Mouse (Mus musculus): ENCODE data around the gene Syt8. TPM values are rescaled to one million over a fixed set of nuclear protein-coding genes. Genes with fewer than 3 reads are reported as not detected.

The Syt8 gene
- polyA plus RNA-seq, 1 experiment from 2014 or later: not detected

Other genes starting within 250 kb of the Syt8 start
- not detected in 2 replicates for gene Gm10153, start 244.5 kb upstream of the Syt8 start, polyA plus RNA-seq (2014; fragmentation: Nextera tagmentation; extraction: Ambion mirVana)
- not detected in 2 replicates for gene Krtap5-3, start 233.5 kb upstream of the Syt8 start, polyA plus RNA-seq (2014; fragmentation: Nextera tagmentation; extraction: Ambion mirVana)
- gene Gm7579, start 223.0 kb upstream of the Syt8 start, polyA plus RNA-seq (2014; fragmentation: Nextera tagmentation; extraction: Ambion mirVana): not detected in 2 replicates
- not detected in 2 replicates for gene Krtap5-5, start 204.9 kb upstream of the Syt8 start, polyA plus RNA-seq (2014; fragmentation: Nextera tagmentation; extraction: Ambion mirVana)
- gene Gm40460, start 193.8 kb upstream of the Syt8 start, polyA plus RNA-seq (2014; fragmentation: Nextera tagmentation; extraction: Ambion mirVana): not detected in 2 replicates
- not detected in 2 replicates for gene Gm2431, start 176.5 kb upstream of the Syt8 start, polyA plus RNA-seq (2014; fragmentation: Nextera tagmentation; extraction: Ambion mirVana)
- gene Gm4559, start 160.5 kb upstream of the Syt8 start, polyA plus RNA-seq (2014; fragmentation: Nextera tagmentation; extraction: Ambion mirVana): not detected in 2 replicates
- not detected in 2 replicates for gene Krtap5-1, start 137.7 kb upstream of the Syt8 start, polyA plus RNA-seq (2014; fragmentation: Nextera tagmentation; extraction: Ambion mirVana)
- not detected in 2 replicates for gene Krtap5-4, start 131.3 kb upstream of the Syt8 start, polyA plus RNA-seq (2014; fragmentation: Nextera tagmentation; extraction: Ambion mirVana)
- gene Ifitm10, start 61.1 kb upstream of the Syt8 start, polyA plus RNA-seq (2014; fragmentation: Nextera tagmentation; extraction: Ambion mirVana): 6.0 and 11.2 TPM in 2 replicates
- gene Gm49369, start 52.2 kb upstream of the Syt8 start, polyA plus RNA-seq (2014; fragmentation: Nextera tagmentation; extraction: Ambion mirVana): 2.9 TPM in 1 of 2 replicates, not detected in the other
- 250 and 288 TPM in 2 replicates for gene Ctsd, start 46.8 kb upstream of the Syt8 start, polyA plus RNA-seq (2014; fragmentation: Nextera tagmentation; extraction: Ambion mirVana)
- gene Tnni2, start 7.0 kb downstream of the Syt8 start, polyA plus RNA-seq (2014; fragmentation: Nextera tagmentation; extraction: Ambion mirVana): 1.4 and 4.3 TPM in 2 replicates
- gene Lsp1, start 26.0 kb downstream of the Syt8 start, polyA plus RNA-seq (2014; fragmentation: Nextera tagmentation; extraction: Ambion mirVana): 3.9 and 5.6 TPM in 2 replicates
- gene Tnnt3, start 64.0 kb downstream of the Syt8 start, polyA plus RNA-seq (2014; fragmentation: Nextera tagmentation; extraction: Ambion mirVana): 2.3 and 4.8 TPM in 2 replicates
- 16.0 and 21.4 TPM in 2 replicates for gene Mrpl23, start 97.8 kb downstream of the Syt8 start, polyA plus RNA-seq (2014; fragmentation: Nextera tagmentation; extraction: Ambion mirVana)
- 24.6 and 171 TPM in 2 replicates for gene Igf2, start 232.0 kb downstream of the Syt8 start, polyA plus RNA-seq (2014; fragmentation: Nextera tagmentation; extraction: Ambion mirVana)
- not detected in 2 replicates for gene Gm49394, start 235.1 kb downstream of the Syt8 start, polyA plus RNA-seq (2014; fragmentation: Nextera tagmentation; extraction: Ambion mirVana)